In genomic region chr3:57583533-57583932, GRCm38 (mm10) we compare ENCODE assay signal across 12 mouse cellular contexts. TPM values are rescaled to one million over a fixed set of nuclear protein-coding genes. Genes with fewer than 3 reads are reported as not detected.
"Had no signal": no experiment of that assay in that cellular context is flagged by ENCODE, and none has a peak within 500 bp of the region (broad histone marks: within the 10 kb centered on the region; RNA-seq: fewer than 3 reads in every experiment).

No protein-coding gene starts in this region.

- DNase-seq: liver, postnatal 0 days; lung, adult 2 months; lung, postnatal 14 days; lung, postnatal 36 days; right cerebral cortex, postnatal 25 days; right cerebral cortex, postnatal 4 days; spleen, adult 18-20 months; thymus, adult 18-20 months; thymus, postnatal 14 days; thymus, postnatal 36 days had no signal

RNA-seq across cellular contexts. Expression of gene Wwtr1, which starts 7.8 kb away (rescaled TPM):
- total RNA-seq: megakaryocyte progenitor cell, adult 5-6 weeks; monocyte, adult 5-6 weeks had no signal
